Mouse (Mus musculus) embryo, embryonic 10 days (tissue): Measurements from ENCODE around the gene Rnf215.
"Not testable (repeated sequence)": the region's sequence is repeated elsewhere in the genome, so short reads cannot be mapped to it uniquely, and the experiment has no call there.

ENCODE experiments used
- DNase-seq: peaks from one replicate; pipeline ENCODE4 v3.0.0-alpha.2; 2015; ENCODE audit warnings: low spot score

Gene Rnf215

GRCm38 (mm10) chr11:4134986-4135935, at the start of gene Rnf215:
TSS of gene Rnf215 (plus strand) at chr11:4135202.
- peak; percentile 91 for DNase-seq

GRCm38 (mm10) chr11:4086246-4086645, 48.8 kb upstream of the Rnf215 start:
- no peak for DNase-seq

DNA sequence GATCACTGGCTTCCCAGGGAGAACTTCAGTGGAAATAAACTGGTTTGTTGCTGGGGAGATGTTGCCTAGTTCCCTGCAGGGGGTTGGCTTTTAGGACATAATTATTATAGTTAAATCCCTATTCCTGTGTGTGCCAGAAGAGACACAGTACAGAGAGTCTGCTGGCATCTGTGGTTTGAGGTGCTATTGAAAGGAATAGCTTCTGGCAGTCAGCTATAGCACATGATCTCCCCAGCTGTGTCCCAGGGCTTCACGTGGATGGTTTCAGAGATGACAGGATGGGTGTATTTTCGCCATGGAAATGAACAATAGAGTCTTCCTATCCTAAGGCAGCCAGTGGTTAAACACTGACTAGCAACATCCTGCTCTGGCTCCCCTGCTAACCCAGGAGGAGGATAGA, 47.7 kb upstream of the Rnf215 start:
- no peak for DNase-seq

- DNase-seq, result no peak
Measured at GRCm38 (mm10) chr11:4093459-4094377, 41.3 kb upstream of the Rnf215 start.

DNA sequence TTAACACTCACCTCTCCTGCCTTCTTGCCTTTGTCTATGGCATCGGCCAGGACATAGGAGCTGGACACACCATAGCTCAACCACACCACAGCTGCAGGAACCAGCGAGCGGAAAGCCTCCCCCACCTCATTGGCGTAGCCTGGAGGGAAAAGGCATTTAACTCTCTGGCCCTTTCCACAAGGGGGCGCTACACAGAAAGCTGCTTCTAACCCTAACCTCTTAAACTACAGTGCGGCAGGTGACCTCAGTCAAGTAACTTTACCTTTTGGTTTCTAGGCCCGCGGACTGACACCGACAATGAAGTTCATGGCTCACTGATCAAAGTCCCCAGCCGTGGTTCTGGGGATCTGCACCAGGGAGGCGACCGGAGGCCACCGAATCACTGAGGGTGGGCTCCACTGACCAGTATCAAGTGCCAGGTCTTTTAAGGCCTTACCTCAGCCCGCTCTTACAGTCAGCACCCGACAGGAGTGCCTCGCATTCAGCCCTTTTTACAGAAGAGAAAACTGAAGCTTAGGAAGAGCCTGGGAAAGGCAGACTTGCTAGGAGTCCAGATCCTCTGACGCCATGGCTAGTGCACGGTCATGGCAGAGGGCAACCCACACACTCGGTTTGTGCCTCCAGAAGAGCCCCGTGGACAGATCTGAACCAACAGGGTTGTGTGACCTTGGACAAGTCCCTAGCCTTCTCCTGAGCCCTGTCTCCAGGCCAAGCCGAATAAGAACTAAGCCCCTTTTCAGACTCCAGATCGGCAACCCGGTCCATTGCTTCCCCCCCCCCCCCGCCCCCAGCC, 40.4 kb upstream of the Rnf215 start:
- peak; percentile 87 for DNase-seq

GRCm38 (mm10) chr11:4095171-4096053, 39.6 kb upstream of the Rnf215 start, which contains the start of gene Mtfp1:
TSS of gene Mtfp1 (minus strand) at chr11:4095445.
- peak; percentile 81 for DNase-seq

DNA sequence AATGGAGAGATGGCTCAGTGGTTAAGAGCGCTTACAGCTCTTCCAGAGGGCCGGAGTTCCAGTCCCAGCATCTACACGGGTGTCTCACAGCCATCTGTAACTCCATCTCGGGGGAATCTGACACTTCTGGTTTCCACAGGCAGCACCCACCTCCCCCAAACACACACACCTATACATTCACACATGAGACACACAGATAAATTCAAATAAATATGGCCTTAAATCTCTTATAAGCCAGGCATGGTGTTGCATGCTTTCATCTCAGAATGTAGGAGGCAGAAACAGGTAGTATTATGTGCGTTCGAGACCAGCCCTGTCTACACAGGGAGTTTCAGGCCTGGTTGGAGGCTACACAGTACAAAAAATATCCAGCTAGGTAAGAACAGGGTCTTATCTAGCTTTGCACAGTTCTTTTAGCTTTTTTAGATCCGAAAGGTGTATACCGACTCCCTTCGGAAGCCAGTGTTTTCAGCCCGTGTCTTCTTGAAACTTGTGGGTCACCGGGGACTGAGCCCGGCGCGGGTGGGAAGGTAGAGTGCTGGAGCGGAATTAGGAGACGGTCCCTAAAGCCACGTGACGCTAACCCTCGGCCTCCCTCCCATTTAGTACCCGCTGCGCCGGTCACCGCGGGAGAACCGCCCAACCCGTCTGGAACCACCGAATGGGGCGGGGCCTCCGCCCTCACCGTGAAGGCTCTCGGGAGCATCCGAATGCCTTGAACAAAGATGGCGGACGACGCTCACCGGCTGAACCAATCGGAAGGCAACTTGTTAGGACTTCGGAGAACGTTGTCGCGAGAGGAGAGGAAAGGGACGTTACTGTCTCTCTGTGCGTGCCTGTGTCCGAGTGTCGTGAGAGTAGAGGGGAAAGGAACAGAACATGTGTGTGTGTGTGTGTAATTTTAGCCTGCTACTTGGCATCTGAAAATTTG, 38.7 kb upstream of the Rnf215 start:
- DNase-seq, result peak; percentile 100

DNA sequence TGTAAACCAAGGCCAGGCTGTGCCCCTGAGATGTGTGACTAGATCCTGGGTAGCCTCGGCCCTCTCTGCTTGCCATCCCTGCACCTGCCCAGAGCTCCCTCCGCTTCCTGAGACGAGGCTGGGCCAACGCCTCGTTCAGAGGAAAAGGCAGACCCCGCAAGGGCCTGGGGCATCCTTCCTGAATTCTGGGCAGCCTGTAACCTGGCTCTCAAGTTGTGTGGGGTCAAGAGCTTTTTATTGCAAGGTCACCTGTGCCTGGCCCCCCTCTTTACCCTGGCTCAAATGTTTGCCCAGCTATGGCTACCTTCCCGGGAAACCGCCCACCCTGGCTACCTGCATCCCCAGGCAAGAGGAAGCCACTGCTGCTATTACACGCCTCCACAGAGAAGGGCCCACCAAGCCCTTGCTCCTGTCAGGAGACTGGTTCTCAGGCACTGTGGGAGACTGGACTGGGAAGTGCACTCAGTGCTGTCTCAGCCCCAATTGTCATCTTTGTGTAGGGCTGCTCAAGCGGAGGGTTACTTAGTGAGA, 37.8 kb upstream of the Rnf215 start:
- peak; percentile 13 for DNase-seq

DNA sequence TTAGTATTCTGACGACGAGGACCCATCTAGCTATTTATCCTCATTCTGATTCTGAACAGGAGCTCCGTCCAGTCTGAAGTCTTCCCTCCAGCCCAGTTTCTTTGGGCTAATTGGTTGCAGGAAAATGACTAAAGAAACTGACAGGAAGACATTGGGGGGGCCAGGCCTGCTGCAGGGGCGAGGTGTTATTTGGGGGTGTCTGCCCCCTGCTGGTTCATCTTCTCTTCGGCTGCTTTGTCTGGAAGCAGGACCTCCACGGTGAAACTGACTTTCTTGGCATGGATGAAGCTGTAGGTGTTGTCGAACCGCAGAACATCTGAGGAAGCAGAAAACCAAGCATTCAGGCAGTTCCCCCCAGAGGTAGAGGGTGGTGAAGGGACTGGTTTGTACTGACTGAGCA, 36.9 kb upstream of the Rnf215 start:
- DNase-seq, result no peak

DNA sequence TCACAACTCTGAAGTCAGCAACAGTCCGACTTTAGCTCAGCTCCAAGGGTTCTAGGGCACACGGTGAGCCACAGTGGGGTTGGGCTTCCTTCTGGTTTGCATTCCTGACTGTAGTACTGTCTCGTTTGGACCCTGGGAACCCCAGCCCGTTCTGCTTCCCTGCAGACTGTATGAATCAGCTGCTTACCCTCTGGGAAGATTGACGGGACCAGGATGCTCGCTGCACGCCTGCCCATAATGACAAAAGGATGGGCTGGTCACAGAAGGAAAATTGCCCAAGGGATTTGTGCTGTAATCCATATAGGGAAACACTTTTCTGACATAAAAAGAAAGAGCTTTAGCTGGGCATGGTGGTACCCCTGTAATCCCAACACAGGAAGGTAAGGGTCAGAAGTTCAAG, 36.2 kb upstream of the Rnf215 start:
- no peak for DNase-seq

- DNase-seq, result no peak
Measured at GRCm38 (mm10) chr11:4099447-4099846, 35.6 kb upstream of the Rnf215 start.

- no peak for DNase-seq
Measured at GRCm38 (mm10) chr11:4101851-4102250, 33.2 kb upstream of the Rnf215 start.

- DNase-seq, result no peak
Measured at GRCm38 (mm10) chr11:4103522-4103921, 31.5 kb upstream of the Rnf215 start.

- DNase-seq, result no peak
Measured at GRCm38 (mm10) chr11:4104989-4105388, 30.0 kb upstream of the Rnf215 start.

DNA sequence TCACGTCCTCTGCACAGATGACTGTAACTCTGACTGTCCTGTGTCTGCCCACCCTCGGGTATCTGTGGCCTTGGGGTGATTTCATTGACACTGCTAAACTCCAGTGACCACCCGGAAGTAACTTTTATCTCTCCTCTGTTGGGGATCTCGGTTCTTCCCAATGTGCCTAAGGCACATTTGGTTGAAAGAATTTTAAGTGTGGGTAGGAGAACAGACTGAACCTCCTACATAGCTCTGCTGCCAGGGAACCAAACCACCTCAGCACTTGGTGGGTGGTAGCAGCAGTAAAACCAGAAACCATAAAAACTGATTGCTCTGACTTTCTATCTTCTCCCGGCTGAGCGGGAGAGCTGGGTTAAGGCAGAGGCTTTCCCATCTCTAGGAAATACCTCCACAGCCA, 29.6 kb upstream of the Rnf215 start:
- DNase-seq, result no peak

GRCm38 (mm10) chr11:4107901-4108300, 27.1 kb upstream of the Rnf215 start:
- DNase-seq, result not testable (repeated sequence)

- no peak for DNase-seq
Measured at GRCm38 (mm10) chr11:4108691-4109090, 26.3 kb upstream of the Rnf215 start.

DNA sequence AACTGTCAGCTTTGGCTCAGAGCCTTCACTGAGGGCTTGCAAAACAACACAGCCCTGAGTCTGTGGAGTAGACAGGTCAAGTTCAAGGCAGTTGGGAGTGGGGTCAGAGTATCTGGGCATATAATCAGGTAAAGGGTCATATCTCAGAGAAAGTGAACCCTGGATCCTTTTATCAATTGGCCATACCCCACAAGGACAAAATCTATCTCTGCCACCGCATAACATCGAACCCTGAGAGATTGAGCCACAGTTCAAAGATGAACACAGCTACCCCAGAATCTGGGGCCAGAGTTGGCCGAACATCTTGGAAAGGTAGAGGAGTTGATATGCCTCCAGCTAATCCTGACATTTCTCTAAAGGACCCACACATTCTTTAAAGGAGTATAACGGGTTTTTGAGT, 23.0 kb upstream of the Rnf215 start:
- DNase-seq, result no peak

GRCm38 (mm10) chr11:4112861-4113260, 22.1 kb upstream of the Rnf215 start:
- DNase-seq, result no peak
